Mouse (Mus musculus): ENCODE results near the gene Ksr1. TPM values are rescaled to one million over a fixed set of nuclear protein-coding genes. Genes with fewer than 3 reads are reported as not detected.

Gene Ksr1
- total and polyA plus RNA-seq, 2 experiments from 2014 or later, result 3.2 to 33.7 TPM

GRCm38 (mm10) chr11:78973381-78974150 is 172.6 kb downstream of the Ksr1 start:
- Histone ChIP-seq H3K9me3 (ENCODE audit: low read length) (no peaks in the 10 kb centered on the region), H3K36me3 (ENCODE audit: insufficient read depth, low read length) (no peaks in the 10 kb centered on the region), H3K4me1 (ENCODE audit: insufficient read depth, low read length) (0 out of 2 replicates have a peak, but pooled peaks cover 3% of the 10 kb centered on the region), H3K4me3 (ENCODE audit: low read depth, low read length) (no peak overlapping the region), H3K4me2 (ENCODE audit: low read depth, low read length, poor library complexity, severe bottlenecking) (peak overlapping the region; percentile 12; the same call in 1 of the 2 replicates), H3K27me3 (ENCODE audit: insufficient read depth, low read length) (no peaks in the 10 kb centered on the region), H3K9ac (replicated peaks; ENCODE audit: low read length, poor library complexity, severe bottlenecking) (no peak overlapping the region), H3K27ac (ENCODE audit: low read depth, low read length) (no peak overlapping the region)
- DNase-seq (ENCODE audit: low spot score) (peak; percentile 70), ATAC-seq (ENCODE audit: low FRiP score) (no peak)
- TF ChIP-seq CTCF (IDR thresholded peaks at IDR 0.05), result no peak
- WGBS, result 67% methylated on average over 17 of the region's 17 CpGs

GRCm38 (mm10) chr11:78972811-78973351 is 173.3 kb downstream of the Ksr1 start:
- Histone ChIP-seq H3K4me1 (ENCODE audit: insufficient read depth, low read length) (0 out of 2 replicates have a peak, but pooled peaks cover 3% of the 10 kb centered on the region), H3K27me3 (ENCODE audit: insufficient read depth, low read length) (no peaks in the 10 kb centered on the region), H3K9me3 (ENCODE audit: low read length) (no peaks in the 10 kb centered on the region), H3K4me3 (ENCODE audit: low read depth, low read length) (no peak overlapping the region), H3K36me3 (ENCODE audit: insufficient read depth, low read length) (no peaks in the 10 kb centered on the region), H3K9ac (replicated peaks; ENCODE audit: low read length, poor library complexity, severe bottlenecking) (no peak overlapping the region), H3K27ac (ENCODE audit: low read depth, low read length) (no peak overlapping the region), H3K4me2 (ENCODE audit: low read depth, low read length, poor library complexity, severe bottlenecking) (peak overlapping the region; percentile 12; the same call in 1 of the 2 replicates)
- TF ChIP-seq CTCF (IDR thresholded peaks at IDR 0.05), result no peak
- DNase-seq (ENCODE audit: low spot score), result no peak
- no peak for ATAC-seq (ENCODE audit: low FRiP score)
- WGBS, result 61% methylated on average over 8 of the region's 8 CpGs

DNA sequence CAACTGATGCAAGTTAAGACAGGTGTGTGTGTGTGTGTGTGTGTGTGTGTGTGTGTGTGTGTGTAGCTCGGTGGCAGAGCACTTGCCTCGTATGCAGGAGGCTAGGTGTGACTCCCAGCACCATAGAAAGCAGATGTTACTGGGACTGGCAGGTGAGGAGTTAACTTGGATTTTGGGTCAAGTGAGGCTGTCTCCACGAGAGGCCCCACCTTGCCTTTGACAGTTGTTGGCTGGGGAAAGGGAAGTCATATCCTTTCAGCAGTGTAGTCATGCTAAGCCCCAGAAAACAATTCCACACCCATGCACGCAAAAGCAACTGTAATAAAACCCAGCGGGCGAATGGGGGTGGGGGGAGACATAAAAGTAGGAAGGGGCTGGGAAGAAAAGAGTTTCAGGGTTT is 173.9 kb downstream of the Ksr1 start:
- no peak for TF ChIP-seq CTCF (IDR thresholded peaks at IDR 0.05)
- Histone ChIP-seq H3K27ac (ENCODE audit: low read depth, low read length) (no peak overlapping the region), H3K9ac (replicated peaks; ENCODE audit: low read length, poor library complexity, severe bottlenecking) (no peak overlapping the region), H3K4me3 (ENCODE audit: low read depth, low read length) (no peak overlapping the region), H3K4me2 (ENCODE audit: low read depth, low read length, poor library complexity, severe bottlenecking) (no peak overlapping the region), H3K4me1 (ENCODE audit: insufficient read depth, low read length) (0 out of 2 replicates have a peak, but pooled peaks cover 3% of the 10 kb centered on the region), H3K9me3 (ENCODE audit: low read length) (no peaks in the 10 kb centered on the region), H3K27me3 (ENCODE audit: insufficient read depth, low read length) (no peaks in the 10 kb centered on the region), H3K36me3 (ENCODE audit: insufficient read depth, low read length) (no peaks in the 10 kb centered on the region)
- 63% methylated on average over 6 of the region's 6 CpGs for WGBS
- no peak for ATAC-seq (ENCODE audit: low FRiP score)
- no peak for DNase-seq (ENCODE audit: low spot score)

- Histone ChIP-seq H3K27ac (ENCODE audit: low read depth, low read length) (no peak overlapping the region), H3K4me2 (ENCODE audit: low read depth, low read length, poor library complexity, severe bottlenecking) (no peak overlapping the region), H3K4me1 (ENCODE audit: insufficient read depth, low read length) (0 out of 2 replicates have a peak, but pooled peaks cover 3% of the 10 kb centered on the region), H3K36me3 (ENCODE audit: insufficient read depth, low read length) (no peaks in the 10 kb centered on the region), H3K27me3 (ENCODE audit: insufficient read depth, low read length) (no peaks in the 10 kb centered on the region), H3K9me3 (ENCODE audit: low read length) (no peaks in the 10 kb centered on the region), H3K9ac (replicated peaks; ENCODE audit: low read length, poor library complexity, severe bottlenecking) (no peak overlapping the region), H3K4me3 (ENCODE audit: low read depth, low read length) (no peak overlapping the region)
- ATAC-seq (ENCODE audit: low FRiP score), result no peak
- no peak for TF ChIP-seq CTCF (IDR thresholded peaks at IDR 0.05)
- DNase-seq (ENCODE audit: low spot score), result no peak
- 94% methylated on average over 3 of the region's 3 CpGs for WGBS
Measured at GRCm38 (mm10) chr11:78971746-78972145, 174.5 kb downstream of the Ksr1 start.

- no peak overlapping the region for H3K27ac ChIP-seq (ENCODE audit: low read depth, low read length)
- no peak for DNase-seq (ENCODE audit: low spot score)
- 87% methylated on average over 8 of the region's 8 CpGs for WGBS
- H3K4me3 ChIP-seq (ENCODE audit: low read depth, low read length), result no peak overlapping the region
- no peak for TF ChIP-seq CTCF (IDR thresholded peaks at IDR 0.05)
- no peak for ATAC-seq (ENCODE audit: low FRiP score)
- no peaks in the 10 kb centered on the region for H3K9me3 ChIP-seq (ENCODE audit: low read length)
- no peak overlapping the region for H3K9ac ChIP-seq (replicated peaks; ENCODE audit: low read length, poor library complexity, severe bottlenecking)
- no peaks in the 10 kb centered on the region for H3K36me3 ChIP-seq (ENCODE audit: insufficient read depth, low read length)
- H3K4me1 ChIP-seq (ENCODE audit: insufficient read depth, low read length), result 0 out of 2 replicates have a peak, but pooled peaks cover 3% of the 10 kb centered on the region
- no peak overlapping the region for H3K4me2 ChIP-seq (ENCODE audit: low read depth, low read length, poor library complexity, severe bottlenecking)
- no peaks in the 10 kb centered on the region for H3K27me3 ChIP-seq (ENCODE audit: insufficient read depth, low read length)
Measured at GRCm38 (mm10) chr11:78971096-78971495, 175.1 kb downstream of the Ksr1 start.

- Histone ChIP-seq H3K4me1 (ENCODE audit: insufficient read depth, low read length) (0 out of 2 replicates have a peak, but pooled peaks cover 2% of the 10 kb centered on the region), H3K9me3 (ENCODE audit: low read length) (no peaks in the 10 kb centered on the region), H3K4me2 (ENCODE audit: low read depth, low read length, poor library complexity, severe bottlenecking) (no peak overlapping the region), H3K9ac (replicated peaks; ENCODE audit: low read length, poor library complexity, severe bottlenecking) (no peak overlapping the region), H3K4me3 (ENCODE audit: low read depth, low read length) (no peak overlapping the region), H3K36me3 (ENCODE audit: insufficient read depth, low read length) (no peaks in the 10 kb centered on the region), H3K27me3 (ENCODE audit: insufficient read depth, low read length) (no peaks in the 10 kb centered on the region), H3K27ac (ENCODE audit: low read depth, low read length) (no peak overlapping the region)
- no peak for TF ChIP-seq CTCF (IDR thresholded peaks at IDR 0.05)
- ATAC-seq (ENCODE audit: low FRiP score), result no peak
- 94% methylated on average over 4 of the region's 4 CpGs for WGBS
- no peak for DNase-seq (ENCODE audit: low spot score)
Measured at GRCm38 (mm10) chr11:78968121-78968520, 178.1 kb downstream of the Ksr1 start.

Measured in midbrain, postnatal 0 days (tissue).